Mouse (Mus musculus): ENCODE results near the gene Sdr9c7. TPM values are rescaled to one million over a fixed set of nuclear protein-coding genes. Genes with fewer than 3 reads are reported as not detected.
"Not testable (repeated sequence)": the region's sequence is repeated elsewhere in the genome, so short reads cannot be mapped to it uniquely, and the experiment has no call there.

The Sdr9c7 gene
- total and polyA plus RNA-seq, 2 experiments from 2014 or later: not detected

GRCm38 (mm10) chr10:127907386-127907951 is 9.2 kb downstream of the Sdr9c7 start:
- Histone ChIP-seq H3K36me3 (replicated peaks; ENCODE audit: control insufficient read depth, insufficient read depth, low read length) (no peaks in the 10 kb centered on the region), H3K4me2 (ENCODE audit: low read depth, low read length) (no peak overlapping the region), H3K27me3 (ENCODE audit: control insufficient read depth, insufficient read depth, low read length) (no peaks in the 10 kb centered on the region), H3K9me3 (replicated peaks; ENCODE audit: control insufficient read depth, low read length) (no peaks in the 10 kb centered on the region), H3K27ac (ENCODE audit: low read depth) (no peak overlapping the region), H3K4me1 (ENCODE audit: control insufficient read depth, insufficient read depth) (peaks cover 4% of the 10 kb centered on the region; the same call in 1 of the 2 replicates), H3K4me3 (ENCODE audit: low read depth, low read length) (no peak overlapping the region), H3K9ac (replicated peaks; ENCODE audit: low read depth, low read length) (no peak overlapping the region)
- DNase-seq (ENCODE audit: low spot score) (no peak), ATAC-seq (ENCODE audit: insufficient read depth, low read depth) (no peak)
- no peak for TF ChIP-seq CTCF (IDR thresholded peaks at IDR 0.05; ENCODE audit: low read depth)
- TF ChIP-seq EP300 (IDR thresholded peaks at IDR 0.05; ENCODE audit: low read depth): no peak

- no peaks in the 10 kb centered on the region for H3K36me3 ChIP-seq (replicated peaks; ENCODE audit: control insufficient read depth, insufficient read depth, low read length)
- DNase-seq (ENCODE audit: low spot score) (no peak), ATAC-seq (ENCODE audit: insufficient read depth, low read depth) (no peak)
- no peaks in the 10 kb centered on the region for H3K27me3 ChIP-seq (ENCODE audit: control insufficient read depth, insufficient read depth, low read length)
- H3K9me3 ChIP-seq (replicated peaks; ENCODE audit: control insufficient read depth, low read length): no peaks in the 10 kb centered on the region
- H3K27ac ChIP-seq (ENCODE audit: low read depth): no peak overlapping the region
- H3K9ac ChIP-seq (replicated peaks; ENCODE audit: low read depth, low read length): no peak overlapping the region
- no peak overlapping the region for H3K4me3 ChIP-seq (ENCODE audit: low read depth, low read length)
- no peak for TF ChIP-seq CTCF (IDR thresholded peaks at IDR 0.05; ENCODE audit: low read depth)
- TF ChIP-seq EP300 (IDR thresholded peaks at IDR 0.05; ENCODE audit: low read depth): no peak
- no peak overlapping the region for H3K4me2 ChIP-seq (ENCODE audit: low read depth, low read length)
- no peaks in the 10 kb centered on the region for H3K4me1 ChIP-seq (ENCODE audit: control insufficient read depth, insufficient read depth)
- WGBS: 72% methylated on average over 1 of the region's 1 CpGs
Measured at GRCm38 (mm10) chr10:127915578-127915977, 17.3 kb downstream of the Sdr9c7 start.

GRCm38 (mm10) chr10:127917183-127917582 is 18.9 kb downstream of the Sdr9c7 start:
- H3K27ac ChIP-seq (ENCODE audit: low read depth); H3K4me3 ChIP-seq (ENCODE audit: low read depth, low read length); ATAC-seq (ENCODE audit: insufficient read depth, low read depth); DNase-seq (ENCODE audit: low spot score); H3K4me2 ChIP-seq (ENCODE audit: low read depth, low read length); H3K36me3 ChIP-seq (replicated peaks; ENCODE audit: control insufficient read depth, insufficient read depth, low read length); H3K9me3 ChIP-seq (replicated peaks; ENCODE audit: control insufficient read depth, low read length); H3K4me1 ChIP-seq (ENCODE audit: control insufficient read depth, insufficient read depth); H3K9ac ChIP-seq (replicated peaks; ENCODE audit: low read depth, low read length); H3K27me3 ChIP-seq (ENCODE audit: control insufficient read depth, insufficient read depth, low read length): not testable (repeated sequence)
- 85% methylated on average over 3 of the region's 3 CpGs for WGBS

- no peaks in the 10 kb centered on the region for H3K27me3 ChIP-seq (ENCODE audit: control insufficient read depth, insufficient read depth, low read length)
- H3K4me3 ChIP-seq (ENCODE audit: low read depth, low read length): no peak overlapping the region
- no peak for TF ChIP-seq EP300 (IDR thresholded peaks at IDR 0.05; ENCODE audit: low read depth)
- H3K9ac ChIP-seq (replicated peaks; ENCODE audit: low read depth, low read length): no peak overlapping the region
- 88% methylated on average over 5 of the region's 5 CpGs for WGBS
- H3K4me2 ChIP-seq (ENCODE audit: low read depth, low read length): no peak overlapping the region
- H3K4me1 ChIP-seq (ENCODE audit: control insufficient read depth, insufficient read depth): no peaks in the 10 kb centered on the region
- H3K36me3 ChIP-seq (replicated peaks; ENCODE audit: control insufficient read depth, insufficient read depth, low read length): no peaks in the 10 kb centered on the region
- no peaks in the 10 kb centered on the region for H3K9me3 ChIP-seq (replicated peaks; ENCODE audit: control insufficient read depth, low read length)
- DNase-seq (ENCODE audit: low spot score): no peak
- no peak overlapping the region for H3K27ac ChIP-seq (ENCODE audit: low read depth)
- no peak for ATAC-seq (ENCODE audit: insufficient read depth, low read depth)
Measured at GRCm38 (mm10) chr10:127917651-127918050, 19.3 kb downstream of the Sdr9c7 start.

- no peak for ATAC-seq (ENCODE audit: insufficient read depth, low read depth)
- Histone ChIP-seq H3K9ac (replicated peaks; ENCODE audit: low read depth, low read length) (no peak overlapping the region), H3K9me3 (replicated peaks; ENCODE audit: control insufficient read depth, low read length) (no peaks in the 10 kb centered on the region), H3K27me3 (ENCODE audit: control insufficient read depth, insufficient read depth, low read length) (no peaks in the 10 kb centered on the region), H3K36me3 (replicated peaks; ENCODE audit: control insufficient read depth, insufficient read depth, low read length) (no peaks in the 10 kb centered on the region), H3K4me1 (ENCODE audit: control insufficient read depth, insufficient read depth) (no peaks in the 10 kb centered on the region), H3K27ac (ENCODE audit: low read depth) (no peak overlapping the region), H3K4me2 (ENCODE audit: low read depth, low read length) (no peak overlapping the region), H3K4me3 (ENCODE audit: low read depth, low read length) (no peak overlapping the region)
- DNase-seq (ENCODE audit: low spot score): no peak
- TF ChIP-seq EP300 (IDR thresholded peaks at IDR 0.05; ENCODE audit: low read depth) (no peak), CTCF (IDR thresholded peaks at IDR 0.05; ENCODE audit: low read depth) (no peak)
- 81% methylated on average over 1 of the region's 1 CpGs for WGBS
Measured at GRCm38 (mm10) chr10:127922241-127922640, 23.9 kb downstream of the Sdr9c7 start.

GRCm38 (mm10) chr10:127923024-127923423 is 24.7 kb downstream of the Sdr9c7 start:
- no peak overlapping the region for H3K27ac ChIP-seq (ENCODE audit: low read depth)
- TF ChIP-seq EP300 (IDR thresholded peaks at IDR 0.05; ENCODE audit: low read depth): no peak
- TF ChIP-seq CTCF (IDR thresholded peaks at IDR 0.05; ENCODE audit: low read depth): no peak
- H3K36me3 ChIP-seq (replicated peaks; ENCODE audit: control insufficient read depth, insufficient read depth, low read length): no peaks in the 10 kb centered on the region
- DNase-seq (ENCODE audit: low spot score) (no peak), ATAC-seq (ENCODE audit: insufficient read depth, low read depth) (no peak)
- no peaks in the 10 kb centered on the region for H3K4me1 ChIP-seq (ENCODE audit: control insufficient read depth, insufficient read depth)
- H3K9ac ChIP-seq (replicated peaks; ENCODE audit: low read depth, low read length): no peak overlapping the region
- H3K4me3 ChIP-seq (ENCODE audit: low read depth, low read length): no peak overlapping the region
- no peak overlapping the region for H3K4me2 ChIP-seq (ENCODE audit: low read depth, low read length)
- no peaks in the 10 kb centered on the region for H3K9me3 ChIP-seq (replicated peaks; ENCODE audit: control insufficient read depth, low read length)
- WGBS: 82% methylated on average over 8 of the region's 8 CpGs
- H3K27me3 ChIP-seq (ENCODE audit: control insufficient read depth, insufficient read depth, low read length): no peaks in the 10 kb centered on the region
